Mouse (Mus musculus): ENCODE measurements at regions not wholly inside any gene's neighbourhood (a gene's known extent, or its start where the extent isn't known, plus 50 kb on each side); places are given as distances from the start of the nearest gene placed in this dataset.

DNA sequence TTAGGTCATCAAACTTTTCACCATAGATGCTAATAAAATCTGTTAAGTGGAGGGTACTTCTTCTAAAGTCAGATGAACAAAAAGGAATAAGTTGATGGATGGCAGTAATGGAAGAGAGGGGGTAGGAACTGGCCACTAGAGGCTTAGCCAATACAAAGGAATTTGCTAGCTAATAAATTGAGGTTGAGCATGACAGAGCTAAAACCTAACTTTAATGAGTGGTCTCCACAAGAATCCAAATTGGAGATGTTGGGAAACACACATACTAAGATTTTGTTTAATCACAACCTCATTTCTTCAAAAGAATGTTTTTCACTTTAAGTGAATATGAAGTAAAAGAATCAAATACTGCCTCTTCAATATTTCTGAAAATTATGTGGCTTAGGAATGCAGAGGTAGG, 414.0 kb upstream of the Gm9747 start:
- TF ChIP-seq POLR2A (IDR thresholded peaks at IDR 0.05; ENCODE audit: borderline replicate concordance, extremely low read depth, low read depth, low read length) (no peak), CTCF (IDR thresholded peaks at IDR 0.05; ENCODE audit: insufficient read depth, low read length) (no peak)
